Mouse (Mus musculus): ENCODE data around the gene Tmprss6. TPM values are rescaled to one million over a fixed set of nuclear protein-coding genes. Genes with fewer than 3 reads are reported as not detected.
A peak's percentile ranks its signal among the peaks of the same experiment; 100 is the strongest.

Tmprss6 gene
- polyA plus RNA-seq (2012; rRNA removed): 0.16 and 0.17 TPM in 2 replicates

GRCm38 (mm10) chr15:78468379-78468937, at the start of gene Tmprss6:
Tmprss6 (minus strand) TSS chr15:78468634.
- DNase-seq (ENCODE audit: extremely low spot score in 1 of 2, low spot score in 1 of 2): no peak

- DNase-seq (ENCODE audit: extremely low spot score in 1 of 2, low spot score in 1 of 2): no peak
These were observed 49.8 kb upstream of the Tmprss6 start for GRCm38 (mm10) chr15:78518221-78518620.

- DNase-seq (ENCODE audit: extremely low spot score in 1 of 2, low spot score in 1 of 2): no peak
These were observed 47.3 kb upstream of the Tmprss6 start for GRCm38 (mm10) chr15:78515759-78516158.

- DNase-seq (ENCODE audit: extremely low spot score in 1 of 2, low spot score in 1 of 2): peak; percentile 58 to 94
These were observed 46.1 kb upstream of the Tmprss6 start for GRCm38 (mm10) chr15:78514393-78515146.

- DNase-seq (ENCODE audit: extremely low spot score in 1 of 2, low spot score in 1 of 2): no peak
These were observed 44.6 kb upstream of the Tmprss6 start for GRCm38 (mm10) chr15:78513019-78513418.

GRCm38 (mm10) chr15:78511951-78512350, 43.5 kb upstream of the Tmprss6 start:
- DNase-seq (ENCODE audit: extremely low spot score in 1 of 2, low spot score in 1 of 2): no peak

- DNase-seq (ENCODE audit: extremely low spot score in 1 of 2, low spot score in 1 of 2): no peak
These were observed 42.3 kb upstream of the Tmprss6 start for GRCm38 (mm10) chr15:78510736-78511135.

GRCm38 (mm10) chr15:78510121-78510576, 41.7 kb upstream of the Tmprss6 start:
- no peak for DNase-seq (ENCODE audit: extremely low spot score in 1 of 2, low spot score in 1 of 2)

- no peak for DNase-seq (ENCODE audit: extremely low spot score in 1 of 2, low spot score in 1 of 2)
These were observed 41.0 kb upstream of the Tmprss6 start for GRCm38 (mm10) chr15:78509297-78509899.

- DNase-seq (ENCODE audit: extremely low spot score in 1 of 2, low spot score in 1 of 2): no peak
These were observed 40.0 kb upstream of the Tmprss6 start for GRCm38 (mm10) chr15:78508443-78508842.

GRCm38 (mm10) chr15:78505541-78505940, 37.1 kb upstream of the Tmprss6 start:
- no peak for DNase-seq (ENCODE audit: extremely low spot score in 1 of 2, low spot score in 1 of 2)

GRCm38 (mm10) chr15:78504816-78505215, 36.4 kb upstream of the Tmprss6 start:
- no peak for DNase-seq (ENCODE audit: extremely low spot score in 1 of 2, low spot score in 1 of 2)

- no peak for DNase-seq (ENCODE audit: extremely low spot score in 1 of 2, low spot score in 1 of 2)
These were observed 35.6 kb upstream of the Tmprss6 start for GRCm38 (mm10) chr15:78504013-78504412.

GRCm38 (mm10) chr15:78502437-78503132, 34.2 kb upstream of the Tmprss6 start:
- no peak for DNase-seq (ENCODE audit: extremely low spot score in 1 of 2, low spot score in 1 of 2)

- no peak for DNase-seq (ENCODE audit: extremely low spot score in 1 of 2, low spot score in 1 of 2)
These were observed 26.6 kb upstream of the Tmprss6 start, which contains the start of gene Il2rb for GRCm38 (mm10) chr15:78494968-78495406. Il2rb (minus strand) TSS chr15:78495271.

- DNase-seq (ENCODE audit: extremely low spot score in 1 of 2, low spot score in 1 of 2): no peak
These were observed 25.1 kb upstream of the Tmprss6 start for GRCm38 (mm10) chr15:78493401-78494010.

GRCm38 (mm10) chr15:78491301-78491700, 22.9 kb upstream of the Tmprss6 start:
- DNase-seq (ENCODE audit: extremely low spot score in 1 of 2, low spot score in 1 of 2): no peak

GRCm38 (mm10) chr15:78489906-78490305, 21.5 kb upstream of the Tmprss6 start:
- no peak for DNase-seq (ENCODE audit: extremely low spot score in 1 of 2, low spot score in 1 of 2)

- no peak for DNase-seq (ENCODE audit: extremely low spot score in 1 of 2, low spot score in 1 of 2)
These were observed 20.8 kb upstream of the Tmprss6 start for GRCm38 (mm10) chr15:78489248-78489647.

- DNase-seq (ENCODE audit: extremely low spot score in 1 of 2, low spot score in 1 of 2): no peak
These were observed 18.6 kb upstream of the Tmprss6 start for GRCm38 (mm10) chr15:78487066-78487465.

GRCm38 (mm10) chr15:78486564-78486963, 18.1 kb upstream of the Tmprss6 start:
- no peak for DNase-seq (ENCODE audit: extremely low spot score in 1 of 2, low spot score in 1 of 2)

All from frontal cortex, adult 2 months (tissue).